Mouse (Mus musculus) frontal cortex, postnatal 36 days (tissue): ENCODE measurements around the gene Slc27a4.
"Not testable (repeated sequence)": the region's sequence is repeated elsewhere in the genome, so short reads cannot be mapped to it uniquely, and the experiment has no call there.

ENCODE experiments used
- DNase-seq, 2 experiments: peaks; one replicate each; pipeline ENCODE4 v3.0.0; 2022; ENCODE audit warnings: low spot score in 2 of 2

The Slc27a4 gene

DNA sequence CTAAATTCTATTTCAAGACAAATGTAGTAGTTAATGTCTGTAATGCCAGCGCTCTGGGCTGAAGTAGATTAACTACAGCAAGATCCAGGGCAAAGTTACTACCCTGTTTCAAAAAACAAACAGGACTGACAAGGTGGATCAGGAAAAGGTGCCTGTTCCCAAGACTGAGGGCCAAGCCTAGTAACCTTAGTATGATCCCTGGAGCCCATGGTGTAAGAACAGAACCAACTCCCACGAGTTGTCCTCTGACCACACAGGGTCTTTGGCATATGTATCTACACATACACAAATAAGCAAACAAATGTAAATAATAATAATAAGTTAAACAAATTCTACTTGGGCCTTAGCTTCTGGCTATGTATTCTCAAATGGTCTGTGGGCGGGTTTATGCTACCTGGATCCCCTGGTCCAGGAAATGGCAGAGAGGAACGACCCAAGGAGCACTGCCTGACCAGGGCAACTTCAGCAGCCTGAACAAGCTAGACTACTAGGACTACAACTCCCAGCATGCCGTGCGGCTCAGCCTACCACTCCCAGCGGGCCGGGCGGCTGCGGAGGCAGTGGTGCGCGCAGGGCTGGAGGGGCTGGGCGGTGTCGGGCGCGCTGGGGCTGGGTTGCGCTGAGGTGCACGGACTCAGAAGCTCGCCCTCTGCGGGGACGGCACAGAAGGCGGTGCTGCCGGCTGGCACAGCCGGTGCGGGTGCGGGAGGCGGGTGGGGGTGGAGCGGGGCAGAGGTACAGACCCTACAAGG is at the start of gene Slc27a4:
Gene Slc27a4, plus strand, starts transcription at position 560 of the 752 bp plus-strand sequence.
- peak; percentile 96 to 97 for DNase-seq

DNA sequence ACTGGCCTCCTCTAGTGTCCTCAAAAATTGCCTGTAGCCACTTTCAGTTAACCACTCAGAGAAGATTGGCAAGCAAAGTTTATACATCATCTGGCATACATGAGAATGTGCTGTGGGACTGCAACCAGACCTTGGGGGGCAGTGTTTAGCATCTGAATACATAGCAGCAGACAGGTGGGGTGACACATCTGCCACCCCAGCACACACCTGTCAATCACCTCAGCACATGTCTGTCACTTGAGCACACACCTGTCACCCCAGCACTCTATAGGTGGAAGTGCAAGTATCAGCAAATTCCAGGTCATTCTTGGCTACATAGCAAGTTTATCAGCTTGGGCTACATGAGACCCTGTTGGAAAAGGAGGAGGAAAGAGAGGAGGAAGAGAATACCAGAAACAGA is 46.7 kb upstream of the Slc27a4 start:
- no peak for DNase-seq

DNA sequence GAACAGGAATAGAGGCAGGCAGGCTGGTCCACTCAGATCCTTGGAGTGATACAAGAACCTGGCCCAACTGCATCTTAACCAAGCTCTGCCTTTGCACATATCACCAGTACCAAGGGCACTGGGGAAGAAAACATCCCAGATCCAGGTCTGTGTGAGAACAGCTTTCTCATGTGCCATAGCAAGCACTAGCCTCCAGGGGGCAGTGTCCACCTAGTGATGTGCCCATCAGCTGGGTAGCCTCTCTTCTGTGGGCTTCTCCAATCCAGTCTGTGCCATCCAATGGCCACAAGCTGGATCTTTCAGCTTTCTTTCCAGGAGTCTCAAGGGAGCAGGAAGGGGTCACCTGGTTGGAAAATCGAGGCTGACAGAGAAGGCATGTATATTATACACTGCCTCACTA is 37.6 kb upstream of the Slc27a4 start:
- peak; percentile 59 to 67 for DNase-seq

DNA sequence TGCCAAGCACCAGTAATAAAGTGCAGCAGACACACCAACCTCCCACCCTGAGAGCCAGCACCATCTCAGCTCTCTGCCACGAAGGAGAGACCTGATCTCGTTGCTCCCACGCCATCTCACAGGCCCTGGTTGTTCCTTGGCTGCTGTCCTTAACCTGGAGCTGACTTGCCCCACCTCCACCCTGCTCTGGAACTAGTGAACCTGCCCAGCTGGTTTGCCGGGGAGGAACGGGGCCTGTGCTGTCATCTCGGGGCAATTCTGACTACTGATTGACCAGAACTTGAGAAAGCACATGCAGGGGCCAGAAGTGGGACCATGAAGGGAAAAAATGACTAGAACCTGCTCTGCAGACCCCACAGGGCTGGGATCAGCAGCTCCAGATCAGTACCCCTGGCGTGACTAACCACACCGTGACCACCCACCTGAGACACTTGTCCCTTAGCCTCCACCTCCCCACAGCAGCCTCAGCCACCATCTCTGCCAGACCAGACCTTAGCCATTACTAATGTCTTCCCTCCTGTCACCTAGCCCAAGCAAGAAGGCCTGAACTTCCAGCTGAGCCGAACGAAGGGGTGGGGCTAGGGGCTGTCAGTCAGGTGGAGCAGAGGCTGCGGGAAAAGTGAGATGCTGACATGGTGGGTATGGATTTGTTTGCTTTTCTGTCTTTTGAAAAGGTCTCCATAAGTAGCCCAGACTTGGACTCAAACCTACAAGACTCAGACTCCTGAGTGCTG is 34.3 kb upstream of the Slc27a4 start:
- no peak for DNase-seq

DNA sequence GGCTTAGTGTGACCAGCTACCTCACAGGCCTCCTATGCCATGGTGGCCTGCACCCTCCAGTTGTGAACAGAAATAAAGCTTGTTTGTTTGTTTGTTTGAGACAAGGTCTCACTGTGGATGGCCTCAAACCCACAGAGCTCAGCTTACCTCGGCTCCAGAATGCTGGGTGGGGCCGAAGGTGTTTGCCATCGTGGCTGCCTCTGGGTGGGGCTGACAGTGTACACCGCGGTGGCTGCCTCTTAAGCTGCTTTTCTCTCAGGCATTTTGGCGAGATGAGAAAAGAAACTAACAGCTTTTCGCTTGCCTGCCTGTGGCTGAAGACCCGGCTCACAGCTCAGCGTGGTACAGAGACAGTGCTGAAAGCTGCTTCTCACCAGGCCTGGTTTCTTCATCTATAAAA is 33.5 kb upstream of the Slc27a4 start:
- DNase-seq = no peak

DNA sequence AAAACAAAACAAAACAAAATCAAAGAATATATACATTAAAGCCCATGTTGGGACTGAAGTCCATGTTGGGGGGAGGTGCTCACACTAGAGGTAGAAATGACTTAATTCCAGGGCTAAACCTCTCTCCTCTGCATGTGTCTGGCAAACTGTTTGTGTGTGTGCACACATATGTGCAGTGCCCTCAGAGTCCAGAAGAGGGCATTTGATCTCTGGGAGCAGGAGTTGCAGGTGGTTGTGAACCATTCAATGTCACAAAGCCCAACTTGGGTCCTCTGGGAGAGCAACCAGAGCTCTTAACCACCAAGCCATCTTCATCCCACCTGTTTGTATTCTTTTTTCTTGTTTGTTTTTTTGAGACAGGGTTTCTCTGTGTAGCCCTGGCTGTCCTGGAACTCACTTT is 32.3 kb upstream of the Slc27a4 start:
- DNase-seq = no peak

DNA sequence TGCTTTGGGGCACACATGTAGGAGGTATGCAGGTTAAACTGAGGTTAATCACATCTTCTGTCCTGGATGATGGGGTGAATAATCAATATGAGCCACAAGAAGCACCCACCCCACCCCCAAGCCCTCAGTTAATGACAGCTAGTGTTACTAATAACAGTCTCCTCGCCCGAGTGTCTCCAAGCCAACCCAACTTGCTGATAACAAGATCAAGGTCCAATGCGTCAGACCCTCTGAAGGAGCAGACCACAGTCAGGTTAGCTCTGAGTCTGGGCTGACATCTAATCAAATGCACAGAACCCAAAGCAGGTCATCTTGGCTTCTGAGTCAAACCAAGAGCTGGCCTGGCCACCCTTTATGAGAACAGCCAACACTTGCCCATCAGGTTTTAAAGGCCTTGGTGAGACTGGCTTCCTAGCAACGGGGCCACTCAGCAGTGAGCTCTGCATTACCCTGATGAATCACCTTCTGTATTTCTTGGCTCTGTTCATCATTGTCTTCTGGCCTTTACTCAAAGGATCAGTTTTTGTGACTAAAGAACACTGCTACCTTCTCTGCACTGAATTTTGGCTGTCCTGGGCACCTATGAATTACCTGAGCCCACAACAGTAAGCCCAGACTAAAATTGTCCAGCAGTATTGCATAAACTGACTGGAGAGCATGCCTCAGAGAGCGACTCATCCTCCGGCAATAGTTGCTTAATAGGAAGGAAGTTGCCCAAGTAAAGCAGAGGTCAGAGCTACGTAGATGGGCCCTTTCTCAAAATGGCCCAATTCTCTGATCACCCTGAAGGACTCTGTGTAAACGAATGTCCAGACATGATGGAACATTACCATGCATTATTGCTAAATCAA is 30.6 kb upstream of the Slc27a4 start:
- no peak for DNase-seq

DNA sequence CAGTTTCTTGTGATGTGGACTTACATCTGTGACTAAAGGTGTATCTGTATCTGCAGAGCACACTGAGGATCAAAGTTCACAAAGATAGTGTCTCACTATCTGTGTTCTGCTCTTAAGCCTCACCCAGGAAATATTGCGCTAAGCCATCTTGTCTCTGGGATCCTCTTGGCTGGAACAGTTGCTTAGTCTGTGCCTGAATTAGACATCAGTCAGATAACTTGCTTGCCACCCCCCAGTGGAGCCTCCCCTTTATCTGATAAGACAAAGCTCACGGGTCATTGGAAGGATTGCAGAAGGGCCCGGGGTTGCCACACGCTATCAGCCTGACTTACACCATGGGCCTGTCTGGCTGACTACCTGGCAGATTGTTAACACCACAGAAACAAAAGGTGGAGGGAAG is 29.1 kb upstream of the Slc27a4 start:
- DNase-seq = no peak

DNA sequence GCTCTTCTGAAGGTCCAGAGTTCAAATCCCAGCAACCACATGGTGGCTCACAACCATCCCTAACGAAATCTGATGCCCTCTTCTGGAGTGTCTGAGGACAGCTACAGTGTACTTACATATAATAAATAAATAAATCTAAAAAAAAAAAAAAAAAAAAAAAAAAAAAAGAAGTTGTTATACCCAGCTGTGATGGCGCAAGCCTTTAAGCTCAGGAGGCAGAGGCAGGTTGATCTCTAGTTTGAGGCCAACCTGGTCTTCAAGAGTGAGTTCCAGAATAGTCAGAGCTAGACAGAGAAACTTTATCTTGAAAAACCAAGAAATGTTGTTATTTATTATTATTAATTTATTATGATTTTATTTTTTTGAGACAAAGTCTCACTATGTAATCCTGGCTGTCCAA is 21.2 kb upstream of the Slc27a4 start:
- not testable (repeated sequence) for DNase-seq

DNA sequence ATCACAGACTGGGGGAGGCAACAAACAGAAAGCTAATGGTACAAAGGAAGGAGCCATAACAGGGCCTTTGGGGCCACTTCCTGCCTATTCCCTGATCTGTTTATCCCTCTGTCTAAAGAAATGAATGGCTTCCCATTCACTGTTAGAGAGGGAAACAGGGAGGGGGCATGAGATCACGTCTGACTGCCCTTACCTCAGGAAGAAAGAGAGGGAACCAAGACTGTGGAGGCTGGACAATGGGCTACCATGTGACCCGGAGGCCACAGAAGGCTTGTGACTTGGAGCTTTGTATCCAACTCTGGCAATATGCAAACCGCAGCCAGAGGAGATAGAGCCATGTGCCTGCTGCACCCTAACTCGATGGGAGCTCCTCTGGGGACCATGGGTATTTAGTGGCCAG is 18.1 kb upstream of the Slc27a4 start:
- no peak for DNase-seq

DNA sequence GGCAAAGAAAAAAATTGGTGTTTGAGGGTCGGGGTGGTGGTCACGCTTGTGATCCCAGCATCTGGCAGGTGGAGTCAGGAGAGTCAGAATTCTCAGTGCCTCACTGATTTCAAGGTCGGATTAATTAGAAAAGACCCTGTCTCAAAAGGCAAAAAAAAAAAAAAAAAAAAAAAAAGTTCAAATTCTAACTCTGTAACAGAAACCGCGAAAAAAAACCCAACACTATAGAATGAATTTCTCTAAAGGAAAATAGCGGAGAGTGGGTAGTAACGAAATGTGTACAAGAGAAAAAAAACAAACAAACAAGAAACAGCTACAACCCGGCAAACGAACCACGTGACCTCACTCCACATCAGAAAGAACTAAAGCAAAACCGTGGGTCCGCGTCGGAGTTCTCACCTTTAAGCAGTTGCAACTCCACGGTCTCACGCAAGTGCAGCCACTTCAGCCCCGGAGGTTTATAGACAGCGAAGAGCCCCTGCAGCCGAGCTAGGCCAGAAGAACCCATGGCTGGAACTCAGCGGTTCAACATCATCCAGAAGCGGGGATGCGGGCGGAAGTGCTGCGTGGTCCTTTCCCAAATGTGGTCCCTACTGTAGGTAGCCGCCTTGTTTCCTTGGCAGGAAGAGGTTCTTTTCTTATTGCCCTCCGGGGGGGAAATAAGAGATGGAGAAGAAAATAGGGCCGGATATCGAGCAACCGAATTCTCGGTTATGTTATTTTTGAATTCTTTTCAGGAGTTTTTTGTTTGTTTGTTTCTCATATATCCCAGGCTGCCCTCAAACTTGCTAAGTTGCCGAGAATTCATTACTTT is 15.1 kb upstream of the Slc27a4 start, which contains the start of gene Coq4:
Gene Coq4, plus strand, starts transcription at position 390 of the 814 bp plus-strand sequence.
- DNase-seq = peak; percentile 88 to 95

DNA sequence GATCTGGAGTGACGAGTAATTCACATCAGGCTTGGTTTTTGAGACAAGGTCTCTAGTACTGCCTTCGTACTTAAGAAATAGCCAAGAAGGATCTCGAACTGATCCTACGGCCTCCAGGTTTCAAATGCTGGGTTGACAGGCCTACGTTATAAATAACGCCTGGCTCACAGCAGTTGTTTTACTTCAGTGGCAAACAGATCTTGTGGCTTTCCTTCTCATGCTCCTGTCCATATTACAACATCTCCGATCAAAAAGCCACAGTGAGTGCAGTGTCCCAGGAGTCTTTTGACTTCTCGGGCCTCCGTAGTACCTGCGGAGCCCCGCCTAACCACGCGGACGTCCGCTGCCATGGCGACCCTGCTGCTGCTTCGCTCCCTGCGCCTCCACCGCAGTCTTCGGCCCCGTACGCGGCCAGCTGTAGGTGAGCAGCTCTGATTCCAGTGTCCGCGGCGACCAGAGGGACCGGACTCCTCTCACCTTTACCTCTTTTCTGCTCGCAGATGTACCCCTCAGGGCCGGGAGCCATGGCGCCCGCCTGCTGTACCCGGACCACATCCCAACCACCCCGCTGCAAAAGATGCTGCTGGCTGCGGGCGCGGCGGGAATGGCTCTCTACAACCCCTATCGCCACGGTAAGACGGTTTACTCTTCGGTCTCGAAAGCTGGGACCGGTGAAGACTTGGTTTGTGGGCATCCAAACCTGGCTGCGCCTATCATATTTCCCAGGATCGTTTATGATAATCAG is 14.3 kb upstream of the Slc27a4 start, which contains the start of gene Trub2:
Gene Trub2, minus strand, starts transcription at position 566 of the 745 bp plus-strand sequence.
- DNase-seq = peak; percentile 90 to 93

DNA sequence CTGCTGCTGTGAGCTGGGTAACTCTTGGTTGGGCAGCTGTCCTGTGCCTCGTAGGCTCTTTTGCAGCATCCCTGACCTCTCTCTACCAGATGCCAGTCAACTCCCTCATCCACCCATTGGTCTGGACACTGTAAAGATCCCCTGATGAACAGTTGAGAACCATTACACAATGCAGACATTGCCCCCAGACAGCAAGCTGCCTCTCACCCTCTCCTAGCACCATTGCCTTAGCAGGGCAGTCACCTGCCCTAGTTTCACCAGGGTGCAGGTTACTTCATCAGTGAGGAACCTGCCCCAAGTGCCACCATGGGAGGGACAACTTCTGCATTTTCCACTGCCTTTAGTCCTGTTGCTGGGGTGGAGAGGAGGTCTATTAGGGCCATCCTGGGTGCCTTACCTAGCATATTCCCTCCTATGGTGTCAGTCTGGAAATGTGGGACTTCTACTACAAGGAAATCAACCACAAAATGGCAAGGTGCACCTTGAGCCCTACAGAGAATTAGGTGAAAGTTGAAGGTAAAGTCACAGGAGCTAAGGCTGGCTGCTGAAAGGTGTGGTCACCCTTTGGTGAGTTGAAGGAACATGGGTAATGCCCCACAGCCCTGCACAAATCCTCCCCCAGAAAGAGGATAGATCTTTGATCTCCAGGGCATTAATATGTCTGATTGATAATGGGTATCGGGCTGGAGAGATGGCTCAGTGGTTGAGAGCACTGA is 9.5 kb upstream of the Slc27a4 start:
- DNase-seq = no peak

DNA sequence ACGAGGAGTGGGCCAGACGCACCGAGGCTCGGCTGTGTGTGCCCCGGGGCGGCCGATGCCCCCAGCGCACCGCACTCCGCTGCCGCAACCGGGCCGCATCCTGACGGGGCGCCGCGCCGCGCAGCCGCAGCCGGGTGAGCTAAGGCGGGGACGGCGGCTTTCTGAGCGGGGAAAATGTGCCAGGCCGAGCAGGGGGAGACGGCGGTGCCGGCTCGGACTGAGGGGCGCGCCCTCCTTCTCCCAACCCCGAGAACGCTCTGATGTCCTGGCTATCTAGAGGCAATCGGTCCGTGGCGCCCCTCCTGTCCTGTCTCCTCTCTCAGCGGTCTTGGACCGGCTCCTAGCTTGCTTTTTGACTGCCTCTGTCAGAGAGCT is 380 bp downstream of the Slc27a4 start:
- DNase-seq = no peak

DNA sequence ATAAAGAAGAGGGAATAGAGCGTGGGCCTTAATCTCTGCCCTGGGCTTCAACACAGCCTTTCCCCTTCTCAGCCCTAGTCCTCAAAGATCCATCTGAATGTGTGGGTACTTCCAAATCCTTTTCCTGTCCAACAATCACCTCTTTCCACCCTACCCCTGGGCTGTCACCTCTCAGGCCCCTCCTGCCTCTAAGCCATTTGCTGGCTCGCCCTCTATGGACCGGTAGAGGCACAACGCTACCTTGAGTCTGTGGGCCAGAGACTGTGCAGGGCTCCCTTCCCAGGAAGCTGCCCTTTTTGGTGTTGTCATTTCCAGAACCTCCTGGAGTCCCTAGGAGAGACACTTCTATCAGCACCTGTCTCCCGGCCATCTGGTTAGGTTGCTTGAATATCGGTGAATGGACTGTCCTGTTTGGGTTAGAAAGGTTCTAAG is 982 bp downstream of the Slc27a4 start:
- no peak for DNase-seq

DNA sequence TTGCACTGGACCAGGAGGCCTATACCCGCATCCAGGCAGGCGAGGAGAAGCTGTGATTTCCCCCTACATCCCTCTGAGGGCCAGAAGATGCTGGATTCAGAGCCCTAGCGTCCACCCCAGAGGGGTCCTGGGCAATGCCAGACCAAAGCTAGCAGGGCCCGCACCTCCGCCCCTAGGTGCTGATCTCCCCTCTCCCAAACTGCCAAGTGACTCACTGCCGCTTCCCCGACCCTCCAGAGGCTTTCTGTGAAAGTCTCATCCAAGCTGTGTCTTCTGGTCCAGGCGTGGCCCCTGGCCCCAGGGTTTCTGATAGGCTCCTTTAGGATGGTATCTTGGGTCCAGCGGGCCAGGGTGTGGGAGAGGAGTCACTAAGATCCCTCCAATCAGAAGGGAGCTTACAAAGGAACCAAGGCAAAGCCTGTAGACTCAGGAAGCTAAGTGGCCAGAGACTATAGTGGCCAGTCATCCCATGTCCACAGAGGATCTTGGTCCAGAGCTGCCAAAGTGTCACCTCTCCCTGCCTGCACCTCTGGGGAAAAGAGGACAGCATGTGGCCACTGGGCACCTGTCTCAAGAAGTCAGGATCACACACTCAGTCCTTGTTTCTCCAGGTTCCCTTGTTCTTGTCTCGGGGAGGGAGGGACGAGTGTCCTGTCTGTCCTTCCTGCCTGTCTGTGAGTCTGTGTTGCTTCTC is 13.4 kb downstream of the Slc27a4 start:
- no peak for DNase-seq

DNA sequence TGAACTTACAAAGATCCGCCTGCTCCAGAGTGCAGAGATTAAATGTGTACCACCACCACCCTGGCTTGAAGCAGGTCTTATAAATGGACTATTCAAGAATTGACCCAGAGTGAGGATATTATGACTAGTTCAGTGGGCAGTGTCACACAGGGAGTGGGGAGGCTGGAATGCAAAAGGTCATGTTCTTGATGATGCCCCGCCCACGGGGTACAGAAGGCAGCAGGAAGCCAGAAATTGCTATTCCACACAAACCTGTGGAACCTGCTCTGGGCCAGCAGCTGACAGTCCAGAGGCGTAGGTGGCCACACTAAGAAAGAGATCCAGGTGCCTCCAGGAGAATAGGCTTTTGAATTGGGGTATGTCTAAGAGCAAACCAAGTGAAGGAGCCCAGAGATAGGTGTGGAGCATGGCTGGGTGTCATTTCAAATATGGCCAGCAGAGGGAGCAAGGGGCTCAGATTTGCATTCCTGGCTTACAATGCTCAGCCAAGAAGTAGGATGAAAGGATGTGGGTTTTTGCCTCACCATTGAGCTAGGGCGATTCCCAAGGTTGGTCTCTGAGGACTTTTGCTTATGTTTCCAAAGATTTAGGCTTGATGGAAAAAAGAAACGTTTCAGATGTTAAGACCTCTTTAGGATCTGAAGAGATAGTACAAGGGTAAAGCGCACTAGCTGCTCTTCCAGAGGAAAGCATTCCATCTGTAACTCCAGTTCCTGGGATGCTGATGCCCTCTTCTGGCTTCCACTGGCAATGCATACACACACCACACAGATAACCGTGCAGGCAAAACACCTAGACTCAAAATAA is 15.2 kb downstream of the Slc27a4 start:
- DNase-seq = peak; percentile 91 to 94

DNA sequence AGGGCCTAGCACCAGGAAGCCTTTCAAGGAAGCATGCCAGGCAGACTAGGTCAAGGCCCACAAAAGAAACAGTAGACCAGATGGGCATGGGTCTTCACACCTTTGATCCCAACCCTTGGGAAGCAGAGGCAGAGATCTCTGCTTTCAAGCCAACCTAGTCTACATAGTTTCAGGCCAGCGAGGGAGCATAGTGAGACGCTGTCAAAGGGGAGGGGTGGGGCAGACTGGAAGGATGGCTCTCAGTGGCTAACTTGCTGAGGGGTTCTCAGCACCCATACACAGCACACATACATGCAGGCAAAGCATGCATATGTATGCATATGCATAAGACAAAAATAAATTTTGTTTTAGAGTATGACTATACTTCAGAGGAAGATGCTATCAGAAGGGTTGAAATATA is 16.9 kb downstream of the Slc27a4 start:
- no peak for DNase-seq
